Mouse (Mus musculus) testis, adult 2 months (tissue): ENCODE data around the gene Gje1.

ENCODE experiments used
- CTCF ChIP-seq: fragments of 200-500 bp; IDR thresholded peaks from 2 replicates; pipeline ENCODE4 v1.5.1; 2012; ENCODE audit warnings: low read depth, mild to moderate bottlenecking, inconsistent platforms, low read length, moderate library complexity; ENCODE audit not compliant: control insufficient read depth, insufficient read depth, insufficient replicate concordance
- POLR2A ChIP-seq: fragments of 200-500 bp; IDR thresholded peaks from 2 replicates; pipeline ENCODE4 v1.6.1; 2012; ENCODE audit warnings: low read depth, mild to moderate bottlenecking, inconsistent platforms, low read length, moderate library complexity; ENCODE audit not compliant: control insufficient read depth

DNA sequence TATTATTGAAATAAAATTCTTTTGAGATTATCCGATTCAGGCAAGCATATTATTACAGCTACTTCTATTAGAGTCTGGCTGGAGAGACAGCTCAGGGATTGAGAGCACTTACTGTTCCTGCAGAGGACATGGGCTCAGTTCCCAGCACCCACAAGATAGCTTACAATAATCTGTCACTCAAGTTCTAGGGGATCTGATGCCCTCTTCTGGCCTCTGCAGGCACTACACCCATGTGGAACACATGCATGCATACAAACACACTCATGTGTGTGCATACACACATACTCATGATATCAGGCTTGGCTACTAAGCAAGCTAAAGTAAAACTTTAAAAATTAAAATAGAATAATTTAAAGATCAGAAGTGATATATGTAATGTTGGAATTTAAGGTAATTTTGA lies 32.4 kb downstream of the Gje1 start:
- TF ChIP-seq POLR2A (no peak), CTCF (no peak)
